Mouse (Mus musculus) heart, postnatal 36 days (tissue): ENCODE data around the gene Icam5. TPM values are rescaled to one million over a fixed set of nuclear protein-coding genes. Genes with fewer than 3 reads are reported as not detected.

Experiments
- microRNA-seq, 2 experiments: library from miRNA; unstranded; fragments of <30 nt; microRNA quantifications; one replicate each; pipeline ENCODE4 v1.2.0; 2021; ENCODE audit warnings: borderline number of aligned reads in 2 of 2
- total RNA-seq, 2 experiments: library from RNA; stranded (reverse); gene quantifications; 2 replicates each; pipeline ENCODE4 v1.2.3; 2021

Gene Icam5
- total RNA-seq, 2 experiments from 2014 or later = not detected

Small RNA genes within 50 kb of the gene (microRNA-seq; reads per million reads assigned to microRNA genes)
- gene Mir1900 (0 reads per million in 2 experiments), gene Mir7082 (0 reads per million in 2 experiments)

Other genes starting within 250 kb of the Icam5 start
- 10 to 100 TPM; 17.2 to 22.0 TPM for gene Col5a3, start 217.0 kb upstream of the Icam5 start, total RNA-seq
- not detected for gene Rdh8, start 213.6 kb upstream of the Icam5 start, total RNA-seq
- 1 to 10 TPM; 4.2 to 4.6 TPM for gene A230050P20Rik, start 163.4 kb upstream of the Icam5 start, total RNA-seq
- 1 to 10 TPM; 3.9 to 4.0 TPM for gene Angptl6, start 152.3 kb upstream of the Icam5 start, total RNA-seq
- gene Ppan, start 143.9 kb upstream of the Icam5 start, total RNA-seq = 1 to 10 TPM; 5.8 to 8.7 TPM
- gene Eif3g, start 133.4 kb upstream of the Icam5 start, total RNA-seq = 100 to 1,000 TPM; 104 to 117 TPM
- 10 to 100 TPM; 13.0 to 13.6 TPM for gene Dnmt1, start 72.2 kb upstream of the Icam5 start, total RNA-seq
- gene S1pr2, start 55.3 kb upstream of the Icam5 start, total RNA-seq = 1 to 10 TPM; 3.9 to 5.1 TPM
- gene Mrpl4, start 29.3 kb upstream of the Icam5 start, total RNA-seq = 100 to 1,000 TPM; 139 to 148 TPM
- 1 to 10 TPM; 8.5 to 9.9 TPM for gene Icam1, start 16.1 kb upstream of the Icam5 start, total RNA-seq
- gene Icam4, start 2.7 kb upstream of the Icam5 start, total RNA-seq = 1 to 10 TPM in 1 of 2 experiments, under 1 TPM in 1; 0.65 to 1.1 TPM
- gene Zglp1, start 35.0 kb downstream of the Icam5 start, total RNA-seq = not detected
- under 1 TPM; 0.17 to 0.33 TPM for gene Gm49373, start 41.0 kb downstream of the Icam5 start, total RNA-seq
- 10 to 100 TPM; 34.7 to 38.7 TPM for gene Fdx1l, start 41.5 kb downstream of the Icam5 start, total RNA-seq
- 1 to 10 TPM in 1 of 2 experiments, under 1 TPM in 1; 0.51 to 1.9 TPM for gene Gm38431, start 59.9 kb downstream of the Icam5 start, total RNA-seq
- gene Raver1, start 59.9 kb downstream of the Icam5 start, total RNA-seq = 10 to 100 TPM; 25.1 to 27.7 TPM
- 1 to 10 TPM; 8.2 to 9.6 TPM for gene Tyk2, start 99.2 kb downstream of the Icam5 start, total RNA-seq
- gene Cdc37, start 117.9 kb downstream of the Icam5 start, total RNA-seq = 100 to 1,000 TPM; 157 to 165 TPM
- gene Pde4a, start 133.6 kb downstream of the Icam5 start, total RNA-seq = 10 to 100 TPM; 45.9 to 52.0 TPM
- 10 to 100 TPM; 41.9 to 43.1 TPM for gene Keap1, start 207.3 kb downstream of the Icam5 start, total RNA-seq
- gene S1pr5, start 216.4 kb downstream of the Icam5 start, total RNA-seq = 1 to 10 TPM in 1 of 2 experiments, under 1 TPM in 1; 0.69 to 1.1 TPM
- 10 to 100 TPM; 78.0 to 99.6 TPM for gene Atg4d, start 233.2 kb downstream of the Icam5 start, total RNA-seq